Mouse (Mus musculus): Measurements from ENCODE around the gene Vmn1r113.
"Not testable (repeated sequence)": the region's sequence is repeated elsewhere in the genome, so short reads cannot be mapped to it uniquely, and the experiment has no call there.

Vmn1r113 gene

GRCm38 (mm10) chr7:20786985-20787384, at the start of gene Vmn1r113:
TSS of gene Vmn1r113 (plus strand) at chr7:20787285.
- not testable (repeated sequence) for DNase-seq

DNA sequence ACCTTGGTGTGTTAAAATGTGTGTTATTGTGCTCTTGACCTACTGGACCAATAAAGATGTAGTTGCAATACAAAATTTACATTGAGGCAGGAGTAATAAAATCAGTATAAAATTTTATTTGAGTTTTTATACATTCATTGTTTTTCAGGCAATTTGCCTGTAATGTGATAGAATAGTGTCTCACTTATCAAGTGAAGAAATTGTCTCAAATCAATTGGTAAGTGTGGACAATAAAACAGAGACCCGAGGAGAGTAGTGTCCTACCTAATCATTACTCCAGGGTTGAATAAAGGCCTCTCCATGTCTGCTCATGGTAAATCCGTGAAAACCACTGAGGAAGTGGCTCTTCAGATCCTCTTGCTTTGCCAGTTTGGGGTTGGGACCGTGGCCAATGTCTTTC, 16.2 kb upstream of the Vmn1r113 start, which contains the start of gene Vmn1r112:
Gene Vmn1r112 (plus strand): TSS at position 301 of the 400 bp plus-strand sequence.
- DNase-seq = not testable (repeated sequence)

DNA sequence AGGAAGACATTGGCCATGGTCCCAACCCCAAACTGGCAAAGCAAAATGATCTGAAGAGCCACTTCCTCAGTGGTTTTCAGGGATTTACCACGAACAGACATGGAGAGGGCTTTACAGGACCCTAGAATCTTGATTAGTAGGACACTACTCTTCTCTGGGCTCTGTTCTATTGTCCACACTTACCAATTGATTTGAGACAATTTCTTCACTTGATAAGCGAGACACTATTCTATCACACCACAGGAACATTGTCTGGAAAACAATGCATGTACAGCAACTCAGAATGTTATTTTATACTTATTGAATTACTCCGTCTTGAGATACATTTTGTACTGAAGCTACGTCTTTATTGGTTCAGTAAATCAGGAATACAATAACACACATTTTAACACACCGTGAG, 25.0 kb downstream of the Vmn1r113 start, which contains the start of gene Vmn1r114:
Gene Vmn1r114 (minus strand): TSS at position 101 of the 400 bp plus-strand sequence.
- not testable (repeated sequence) for DNase-seq

Measured in cerebellum, postnatal 10 days (tissue).